ENCODE assay signal across 10 mouse cellular contexts in genomic region chr1:88839407-88839976, GRCm38 (mm10).
DNase-seq lines count a peak whose midpoint lies in the region; ATAC-seq and TF ChIP-seq lines count a peak whose summit lies in the region.
"Had no signal": no experiment of that assay in that cellular context is flagged by ENCODE, and none has a peak within 500 bp of the region (broad histone marks: within the 10 kb centered on the region; RNA-seq: fewer than 3 reads in every experiment).

No protein-coding gene starts in this region.

- H3K27me3 ChIP-seq in embryonic facial prominence, embryonic 15.5 days: no peaks in the 10 kb centered on the region
- no peaks in the 10 kb centered on the region for H3K27me3 ChIP-seq in midbrain, embryonic 12.5 days

- no peak for TF ChIP-seq CTCF in brain, embryonic 14.5 days (IDR thresholded peaks at IDR 0.05; ENCODE audit: borderline replicate concordance, extremely low read depth, insufficient read depth, insufficient read length)

- DNase-seq in ES-CJ7 (ENCODE audit: low read depth, low spot score): peak; percentile 57
- DNase-seq in brain, embryonic 14.5 days (ENCODE audit: low read depth): peak; percentile 62
- DNase-seq in right cerebral cortex, postnatal 36 days (ENCODE audit: low spot score in 2 of 2): no peak
- DNase-seq in adrenal gland, adult 2 months: no peak
- DNase-seq in spleen, adult 18-20 months: no peak
- DNase-seq: kidney, adult 9 months; lung, embryonic 14.5 days; thymus, postnatal 14 days had no signal

- ATAC-seq in embryonic facial prominence, embryonic 15.5 days (ENCODE audit: insufficient number of reproducible peaks, low FRiP score, low TSS enrichment, low read depth): no peak
- ATAC-seq in midbrain, embryonic 12.5 days (ENCODE audit: low FRiP score, low read depth): no peak; the same call in 1 of the 2 replicates

- H3K4me1 ChIP-seq in embryonic facial prominence, embryonic 15.5 days: peaks cover 18% of the 10 kb centered on the region
- H3K4me1 ChIP-seq in midbrain, embryonic 12.5 days: peaks cover 26% of the 10 kb centered on the region

- H3K4me3 ChIP-seq in embryonic facial prominence, embryonic 15.5 days (replicated peaks): no peak overlapping the region
- H3K4me3 ChIP-seq in midbrain, embryonic 12.5 days: no peak overlapping the region

- WGBS in embryonic facial prominence, embryonic 15.5 days: 9% methylated on average over 3 of the region's 3 CpGs
- 9% methylated on average over 3 of the region's 3 CpGs for WGBS in midbrain, embryonic 12.5 days

- no peak for TF ChIP-seq POLR2A in brain, embryonic 14.5 days (IDR thresholded peaks at IDR 0.05; ENCODE audit: borderline replicate concordance, extremely low read depth, insufficient read depth, insufficient read length, poor library complexity, severe bottlenecking)

- H3K9ac ChIP-seq in embryonic facial prominence, embryonic 15.5 days: no peak overlapping the region
- no peak overlapping the region for H3K9ac ChIP-seq in midbrain, embryonic 12.5 days (replicated peaks)
- H3K9ac ChIP-seq: lung, embryonic 14.5 days had no signal

- H3K4me2 ChIP-seq in embryonic facial prominence, embryonic 15.5 days (replicated peaks): no peak overlapping the region
- H3K4me2 ChIP-seq in midbrain, embryonic 12.5 days (replicated peaks): no peak overlapping the region
- H3K4me2 ChIP-seq: lung, embryonic 14.5 days had no signal

- no peaks in the 10 kb centered on the region for H3K9me3 ChIP-seq in embryonic facial prominence, embryonic 15.5 days (replicated peaks)
- no peaks in the 10 kb centered on the region for H3K9me3 ChIP-seq in midbrain, embryonic 12.5 days

- H3K36me3 ChIP-seq in embryonic facial prominence, embryonic 15.5 days: no peaks in the 10 kb centered on the region
- H3K36me3 ChIP-seq in midbrain, embryonic 12.5 days: no peaks in the 10 kb centered on the region

- H3K27ac ChIP-seq in embryonic facial prominence, embryonic 15.5 days (replicated peaks): peak overlapping the region; percentile 58
- H3K27ac ChIP-seq in midbrain, embryonic 12.5 days (replicated peaks): peak overlapping the region; percentile 86

Comparison
In these comparisons a context has a peak if more than half of its experiments do, and no peak if none do; other contexts are left out.
1. DNase-seq: peak in ES-CJ7 (single experiment) and brain, embryonic 14.5 days (single experiment); none in right cerebral cortex, postnatal 36 days (0 of 2), adrenal gland, adult 2 months (single experiment) and spleen, adult 18-20 months (0 of 2).